Mouse (Mus musculus) limb, embryonic 11.5 days (tissue): Measurements from ENCODE around the gene Acap1. TPM values are rescaled to one million over a fixed set of nuclear protein-coding genes. Genes with fewer than 3 reads are reported as not detected.

ENCODE experiments used
- ATAC-seq: fragments of 200-750 bp; cut with Nextera tagmentation; 2 replicates; pipeline ENCODE4 v1.8.0; 2017; ENCODE audit warnings: low read depth; ENCODE audit not compliant: insufficient number of reproducible peaks, low FRiP score, low TSS enrichment
- DNase-seq: peaks from one replicate; pipeline ENCODE4 v3.0.0-alpha.2; 2015; ENCODE audit warnings: low spot score
- H3K27ac ChIP-seq: fragments of 300-500 bp; sonication (generic); replicated peaks from 2 replicates; pipeline ENCODE4 v1.5.1; 2014; ENCODE audit warnings: low read depth, mild to moderate bottlenecking, low read length
- H3K27me3 ChIP-seq: fragments of 300-500 bp; sonication (generic); 2 replicates; pipeline ENCODE4 v1.6.1; 2014; ENCODE audit warnings: mild to moderate bottlenecking, low read length, mixed read lengths; ENCODE audit not compliant: control insufficient read depth, insufficient read depth
- H3K36me3 ChIP-seq: fragments of 300-500 bp; sonication (generic); 2 replicates; pipeline ENCODE4 v1.6.1; 2014; ENCODE audit warnings: mild to moderate bottlenecking, low read length, moderate library complexity, mixed read lengths; ENCODE audit not compliant: control insufficient read depth, insufficient read depth
- H3K4me1 ChIP-seq: fragments of 300-500 bp; sonication (generic); 2 replicates; pipeline ENCODE4 v1.6.1; 2014; ENCODE audit warnings: low read length, mixed read lengths; ENCODE audit not compliant: control insufficient read depth, insufficient read depth
- H3K4me2 ChIP-seq: fragments of 300-500 bp; sonication (generic); 2 replicates; pipeline ENCODE4 v1.6.1; 2014; ENCODE audit warnings: low read depth, mild to moderate bottlenecking, moderate library complexity; ENCODE audit not compliant: severe bottlenecking
- H3K4me3 ChIP-seq: fragments of 300-500 bp; sonication (generic); 2 replicates; pipeline ENCODE4 v1.5.1; 2014; ENCODE audit warnings: low read depth, low read length
- H3K9ac ChIP-seq: fragments of 300-500 bp; sonication (generic); 2 replicates; pipeline ENCODE4 v1.6.1; 2014; ENCODE audit warnings: mild to moderate bottlenecking, low read length
- H3K9me3 ChIP-seq: fragments of 300-500 bp; sonication (generic); 2 replicates; pipeline ENCODE4 v1.6.1; 2016; ENCODE audit warnings: low read length; ENCODE audit not compliant: control insufficient read depth
- WGBS: fragments of 180-500 bp; shearing (Covaris S2); extraction: QIAGEN DNeasy Blood & Tissue Kit; methylation state at CpG from one replicate; pipeline ENCODE4 v1.1.7; 2014; 5-methylcytosine and 5-hydroxymethylcytosine counted together
- polyA plus RNA-seq: library from polyadenylated mRNA; unstranded; fragments of >200 nt; fragmentation: Nextera tagmentation; extraction: Ambion mirVana; gene quantifications from 2 replicates; pipeline ENCODE4 v1.2.1, GENCODE M21; 2014

Gene Acap1
- polyA plus RNA-seq, 1 experiment from 2014 or later = 0.72 TPM

DNA sequence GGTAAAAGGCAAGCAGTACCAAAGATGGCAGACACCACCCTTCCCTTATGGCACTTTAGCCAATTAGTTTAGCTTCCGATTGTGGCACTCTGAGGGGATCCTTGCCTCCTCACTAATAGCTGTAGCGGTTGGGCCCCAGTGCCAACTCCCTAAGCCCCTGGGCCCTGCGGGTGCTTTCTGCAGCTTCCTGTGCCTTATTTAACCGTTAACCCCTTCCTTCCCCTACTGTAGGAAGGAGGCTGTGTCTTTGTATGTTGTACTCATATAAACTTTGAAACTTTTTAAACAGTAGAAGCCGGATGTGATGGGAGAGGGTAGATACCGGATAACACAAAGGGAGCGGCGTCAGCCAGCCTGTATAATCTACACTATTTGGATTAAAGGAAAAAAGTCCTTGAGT is 44.6 kb downstream of the Acap1 start:
- H3K27ac ChIP-seq = no peak overlapping the region
- peaks cover 15% of the 10 kb centered on the region for H3K36me3 ChIP-seq
- H3K4me3 ChIP-seq = no peak overlapping the region

DNA sequence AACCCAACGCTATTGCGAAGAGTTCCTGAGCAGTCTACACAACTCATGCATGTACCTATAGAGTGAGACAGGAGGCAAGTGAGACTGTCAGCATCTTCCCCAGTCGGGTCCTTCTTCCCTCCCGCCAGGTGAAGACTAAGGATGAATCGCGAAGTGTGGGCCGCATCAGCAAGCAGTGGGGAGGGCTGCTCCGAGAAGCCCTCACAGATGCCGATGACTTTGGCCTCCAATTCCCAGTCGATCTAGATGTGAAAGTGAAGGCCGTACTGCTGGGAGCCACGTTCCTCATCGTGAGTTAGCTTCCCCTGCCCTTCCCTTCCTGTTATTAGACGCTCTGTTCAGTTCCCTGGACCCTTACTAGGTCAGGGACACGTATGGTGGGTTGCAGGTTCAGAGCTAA is 45.5 kb downstream of the Acap1 start:
- WGBS = 94% methylated on average over 15 of the region's 15 CpGs
- Histone ChIP-seq H3K27ac (no peak overlapping the region), H3K4me1 (peaks cover 11% of the 10 kb centered on the region), H3K4me3 (no peak overlapping the region), H3K4me2 (no peak overlapping the region), H3K9ac (no peak overlapping the region), H3K36me3 (peaks cover 15% of the 10 kb centered on the region), H3K27me3 (no peaks in the 10 kb centered on the region), H3K9me3 (no peaks in the 10 kb centered on the region)
- ATAC-seq = no peak
- DNase-seq = no peak

More for the DNA sequence above, 44.6 kb downstream of the Acap1 start:
- WGBS = 77% methylated on average over 8 of the region's 8 CpGs
- H3K9ac ChIP-seq = no peak overlapping the region
- H3K27me3 ChIP-seq = no peaks in the 10 kb centered on the region
- DNase-seq = no peak
- no peak overlapping the region for H3K4me2 ChIP-seq
- no peaks in the 10 kb centered on the region for H3K9me3 ChIP-seq
- H3K4me1 ChIP-seq = peaks cover 11% of the 10 kb centered on the region
- ATAC-seq = no peak

DNA sequence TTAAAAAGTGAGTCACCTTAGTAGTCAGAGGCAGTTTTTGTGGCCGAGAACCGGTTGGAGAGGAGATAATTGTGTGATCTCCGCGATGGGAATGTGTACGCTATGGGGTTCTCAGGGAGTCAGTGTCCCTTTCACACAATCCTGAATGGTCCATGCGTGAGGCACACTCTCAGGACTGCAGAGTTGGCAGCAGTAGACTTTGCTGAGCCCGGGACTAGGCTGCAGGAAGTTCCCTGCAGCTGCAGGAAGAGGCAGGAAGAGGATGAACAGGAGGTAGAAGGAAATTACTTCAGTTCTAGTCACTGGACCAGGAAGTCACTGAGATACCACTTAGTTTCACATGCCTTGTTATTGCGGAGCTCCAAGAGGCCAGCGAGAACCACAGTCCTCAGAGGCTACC is 46.2 kb downstream of the Acap1 start:
- Histone ChIP-seq H3K27me3 (no peaks in the 10 kb centered on the region), H3K4me1 (peaks cover 11% of the 10 kb centered on the region), H3K9ac (no peak overlapping the region), H3K4me3 (no peak overlapping the region), H3K9me3 (no peaks in the 10 kb centered on the region), H3K4me2 (0 out of 2 replicates have a peak overlapping the region, but pooled peaks have one; percentile 10), H3K36me3 (peaks cover 15% of the 10 kb centered on the region), H3K27ac (no peak overlapping the region)
- ATAC-seq (no peak), DNase-seq (no peak)
- WGBS = 91% methylated on average over 9 of the region's 9 CpGs

DNA sequence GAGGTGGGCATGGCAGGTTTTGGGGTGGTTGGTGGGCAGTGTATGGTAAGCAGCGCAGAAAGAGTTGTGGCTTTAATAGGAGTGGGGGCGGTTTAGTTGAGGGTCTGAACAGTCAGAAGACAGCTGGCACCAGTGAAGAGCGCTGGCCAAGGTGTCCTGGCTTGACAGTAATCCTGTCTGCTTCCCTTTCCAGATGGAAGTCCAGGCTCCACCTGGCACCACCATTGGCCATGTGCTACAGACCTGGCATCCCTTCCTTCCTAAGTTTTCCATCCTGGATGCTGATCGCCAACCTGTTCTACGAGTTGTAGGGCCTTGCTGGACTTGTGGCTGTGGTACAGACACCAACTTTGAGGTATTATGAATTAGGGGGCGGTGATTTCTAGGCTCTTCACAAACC is 47.3 kb downstream of the Acap1 start:
- H3K4me3 ChIP-seq = no peak overlapping the region
- no peak overlapping the region for H3K9ac ChIP-seq
- H3K9me3 ChIP-seq = no peaks in the 10 kb centered on the region
- H3K36me3 ChIP-seq = peaks cover 15% of the 10 kb centered on the region
- no peak for ATAC-seq
- H3K4me1 ChIP-seq = peaks cover 11% of the 10 kb centered on the region
- 94% methylated on average over 6 of the region's 6 CpGs for WGBS
- H3K27ac ChIP-seq = no peak overlapping the region
- no peaks in the 10 kb centered on the region for H3K27me3 ChIP-seq
- no peak overlapping the region; the same call in 1 of the 2 replicates for H3K4me2 ChIP-seq
- no peak for DNase-seq

DNA sequence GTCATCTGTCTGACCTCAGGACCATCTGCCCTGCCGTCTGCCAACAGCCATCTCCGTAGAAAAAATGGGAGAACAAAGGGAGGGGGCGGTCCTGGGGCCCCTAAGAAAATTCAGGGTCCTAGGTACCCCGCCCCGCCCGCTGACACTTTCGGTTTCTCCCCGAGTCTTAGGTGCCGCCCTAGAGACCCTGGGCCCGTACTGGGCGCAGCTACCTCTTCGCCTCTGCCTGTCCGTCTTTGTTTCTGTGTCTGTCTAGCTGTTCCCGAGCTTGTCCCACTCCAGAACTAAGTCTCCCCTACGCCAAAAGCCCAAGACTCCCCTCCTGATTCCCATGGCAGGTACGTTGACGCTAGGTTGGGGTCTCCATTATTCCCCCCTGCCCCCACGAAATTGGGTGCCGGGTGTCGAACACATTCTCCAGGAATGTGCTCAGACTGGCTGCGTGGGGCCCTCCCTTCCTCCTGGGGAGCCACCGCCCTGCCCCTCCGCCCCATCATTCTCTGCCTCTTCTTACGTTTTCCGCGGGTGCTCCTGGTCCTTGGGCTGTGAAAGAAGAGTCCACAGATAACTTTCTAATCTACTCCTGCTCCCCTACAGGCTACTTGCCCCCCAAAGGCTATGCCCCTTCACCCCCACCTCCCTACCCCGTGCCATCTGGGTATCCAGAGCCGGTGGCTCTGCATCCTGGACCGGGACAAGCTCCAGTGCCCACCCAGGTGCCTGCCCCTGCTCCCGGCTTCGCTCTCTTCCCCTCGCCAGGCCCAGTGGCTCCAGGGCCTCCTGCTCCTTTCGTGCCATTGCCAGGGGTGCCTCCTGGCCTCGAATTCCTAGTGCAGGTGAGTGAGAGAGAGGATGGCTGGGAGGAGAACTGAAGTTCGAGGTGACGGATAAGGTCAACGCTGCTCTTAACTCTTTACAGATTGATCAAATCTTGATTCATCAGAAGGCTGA is 48.3 kb downstream of the Acap1 start:
- H3K4me3 ChIP-seq = peak overlapping the region; percentile 74
- 11% methylated on average over 37 of the region's 37 CpGs for WGBS
- peak overlapping the region; percentile 75 for H3K4me2 ChIP-seq
- H3K27me3 ChIP-seq = no peaks in the 10 kb centered on the region
- DNase-seq (peak; percentile 62), ATAC-seq (peak; percentile 53; the same call in 1 of the 2 replicates)
- H3K4me1 ChIP-seq = peaks cover 11% of the 10 kb centered on the region
- peaks cover 15% of the 10 kb centered on the region for H3K36me3 ChIP-seq
- H3K9me3 ChIP-seq = no peaks in the 10 kb centered on the region
- H3K9ac ChIP-seq = peak overlapping the region; percentile 70
- peak overlapping the region; percentile 97 for H3K27ac ChIP-seq

DNA sequence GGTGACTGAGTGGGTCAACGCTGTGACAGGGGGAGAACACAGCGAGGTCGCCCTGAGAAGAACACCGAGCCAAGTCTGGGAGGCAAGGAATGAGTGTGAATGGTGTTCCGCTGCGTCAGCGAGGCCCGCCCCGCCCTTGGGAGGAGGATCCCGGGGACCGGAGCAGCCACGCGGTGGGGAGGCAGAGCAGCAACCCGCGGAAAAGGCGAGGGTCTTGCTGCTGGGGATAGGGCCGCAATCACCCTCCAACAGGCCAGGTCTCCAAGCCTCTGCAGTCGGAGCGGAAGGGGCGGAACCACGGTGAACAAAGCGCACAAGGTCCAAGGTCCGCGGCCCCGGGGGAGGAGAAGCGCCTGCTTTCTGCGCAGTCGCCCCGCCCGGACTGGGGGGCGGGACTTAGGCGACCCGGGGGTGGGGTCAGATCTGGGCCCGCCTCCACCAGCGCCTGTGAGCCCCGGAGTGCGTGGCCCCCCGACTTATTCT is 49.1 kb downstream of the Acap1 start, which contains the start of gene Plscr3:
Plscr3 (plus strand) TSS at position 179 of the 483 bp plus-strand sequence.
- H3K4me2 ChIP-seq = peak within 1 kb of the TSS; percentile 75
- H3K9ac ChIP-seq = peak within 1 kb of the TSS; percentile 70
- no peaks in the 10 kb centered on the region for H3K9me3 ChIP-seq
- H3K27me3 ChIP-seq = no peaks in the 10 kb centered on the region
- H3K27ac ChIP-seq = peak within 1 kb of the TSS; percentile 97
- H3K36me3 ChIP-seq = peaks cover 10% of the 10 kb centered on the region
- under 1% methylated on average over 38 of the region's 38 CpGs for WGBS
- ATAC-seq = peak; percentile 88
- peak within 1 kb of the TSS; percentile 74 for H3K4me3 ChIP-seq
- H3K4me1 ChIP-seq = peaks cover 11% of the 10 kb centered on the region
- DNase-seq = peak; percentile 97

DNA sequence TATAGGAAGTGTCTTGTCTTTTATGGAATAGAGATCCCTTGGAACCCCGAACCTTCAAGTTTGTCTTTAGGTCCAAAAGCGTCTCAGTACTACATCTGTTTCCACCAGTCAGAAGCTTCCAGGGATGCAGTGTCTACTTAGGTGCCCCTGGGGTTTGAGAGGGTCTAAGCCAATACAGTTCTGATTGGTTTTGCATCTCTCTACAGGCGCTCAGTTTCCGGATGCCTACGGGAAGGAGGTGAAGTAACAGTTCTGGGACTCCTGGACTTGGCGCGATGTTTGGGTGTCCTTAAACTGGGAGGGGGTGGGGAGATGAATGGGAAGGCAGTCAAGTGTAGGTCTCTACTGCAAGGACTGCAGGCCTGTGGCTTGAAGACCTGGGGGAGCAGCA is 56.6 kb downstream of the Acap1 start:
- Histone ChIP-seq H3K9ac (peak overlapping the region; percentile 63), H3K4me2 (peak overlapping the region; percentile 66), H3K4me3 (peak overlapping the region; percentile 62), H3K9me3 (no peaks in the 10 kb centered on the region), H3K27ac (peak overlapping the region; percentile 81), H3K27me3 (peaks cover 14% of the 10 kb centered on the region), H3K4me1 (peaks cover 24% of the 10 kb centered on the region), H3K36me3 (no peaks in the 10 kb centered on the region)
- ATAC-seq (peak; percentile 1; the same call in 1 of the 2 replicates), DNase-seq (no peak)
- WGBS = 3% methylated on average over 7 of the region's 7 CpGs

DNA sequence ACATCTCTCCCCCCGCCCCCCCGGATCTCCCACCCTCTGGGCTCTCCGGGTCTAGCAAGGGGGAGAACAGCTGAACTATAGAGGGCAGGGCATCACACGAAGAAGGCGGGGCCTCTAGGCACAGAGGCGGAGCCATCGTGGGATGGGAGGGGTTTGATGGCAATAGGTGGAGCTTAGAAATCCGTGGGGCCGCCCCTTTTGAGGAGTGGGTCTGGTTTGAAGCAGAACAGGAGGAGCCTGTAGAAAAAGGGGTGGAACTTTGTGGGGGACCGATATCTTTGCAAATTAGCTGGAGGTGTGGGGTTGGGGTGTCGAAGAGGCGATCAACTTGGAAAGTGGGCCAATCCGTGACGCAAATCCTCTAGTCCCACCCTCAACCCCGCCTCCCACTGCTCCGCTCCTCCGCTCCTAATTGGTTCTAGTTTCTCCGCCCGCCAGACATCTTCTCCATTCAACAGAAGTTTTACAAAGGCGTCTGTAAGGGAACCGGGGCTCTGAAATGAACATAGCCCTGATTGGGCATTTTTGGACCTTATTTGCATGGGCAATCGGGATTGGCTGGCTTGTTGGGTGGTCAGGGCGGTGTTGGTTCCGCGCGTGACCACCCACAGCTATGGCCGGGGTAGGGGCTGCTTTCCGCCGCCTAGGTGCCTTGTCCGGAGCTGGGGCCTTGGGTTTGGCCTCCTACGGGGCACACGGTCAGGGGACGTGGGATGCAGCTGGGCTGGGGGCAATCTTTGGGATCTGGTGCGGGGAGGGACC is 57.2 kb downstream of the Acap1 start, which contains the start of gene Tmem256:
Tmem256 (plus strand) TSS at position 563 of the 762 bp plus-strand sequence.
- Histone ChIP-seq H3K27ac (peak within 1 kb of the TSS; percentile 81), H3K27me3 (peaks cover 15% of the 10 kb centered on the region), H3K4me1 (peaks cover 24% of the 10 kb centered on the region), H3K36me3 (no peaks in the 10 kb centered on the region), H3K9ac (peak within 1 kb of the TSS; percentile 70), H3K9me3 (no peaks in the 10 kb centered on the region), H3K4me3 (peak within 1 kb of the TSS; percentile 62), H3K4me2 (peak within 1 kb of the TSS; percentile 85)
- ATAC-seq (peak; percentile 89), DNase-seq (peak; percentile 97)
- WGBS = under 1% methylated on average over 34 of the region's 34 CpGs
